Mouse (Mus musculus): Measurements from ENCODE around the gene Mrpl17. TPM values are rescaled to one million over a fixed set of nuclear protein-coding genes. Genes with fewer than 3 reads are reported as not detected.
"Not testable (repeated sequence)": the region's sequence is repeated elsewhere in the genome, so short reads cannot be mapped to it uniquely, and the experiment has no call there.

Gene Mrpl17
- total RNA-seq (2021) = 100 to 1,000 TPM in 1 of 2 experiments, 10 to 100 TPM in 1; 95.6 to 113 TPM

DNA sequence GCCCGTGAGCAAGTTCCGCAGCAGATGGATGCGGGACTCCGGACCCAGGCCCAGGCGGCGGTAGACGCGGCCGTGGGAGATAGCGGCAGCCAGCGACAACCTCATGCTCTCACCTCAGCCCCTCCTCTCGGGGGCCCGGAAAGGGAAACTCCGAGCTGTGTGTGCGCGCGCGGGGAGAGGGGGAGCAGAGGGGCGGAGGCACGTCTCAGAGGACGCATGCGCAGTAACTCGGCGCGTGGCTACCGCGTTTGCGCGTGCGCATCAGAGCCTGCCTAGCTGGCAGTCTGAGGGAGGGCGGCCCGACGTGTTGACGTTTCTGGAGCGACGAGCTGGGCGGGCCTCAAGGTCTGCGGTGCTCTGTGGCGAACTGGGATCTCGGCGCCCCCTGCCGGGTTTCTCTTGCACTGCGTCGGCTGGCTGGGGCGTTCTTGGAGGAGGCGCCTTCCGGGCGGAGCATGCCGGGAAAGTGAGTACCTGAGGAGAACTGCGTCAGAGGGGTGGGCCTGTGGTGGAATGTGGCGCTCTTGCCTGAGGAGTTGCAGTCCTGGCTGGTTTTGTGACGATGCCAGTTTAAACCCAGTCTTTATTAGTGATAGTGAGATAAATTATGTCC, at the start of gene Mrpl17:
Gene Mrpl17, minus strand, starts transcription at position 223 of the 613 bp plus-strand sequence.
- DNase-seq (ENCODE audit: extremely low spot score in 1 of 2, low spot score in 1 of 2) = peak; percentile 100

DNA sequence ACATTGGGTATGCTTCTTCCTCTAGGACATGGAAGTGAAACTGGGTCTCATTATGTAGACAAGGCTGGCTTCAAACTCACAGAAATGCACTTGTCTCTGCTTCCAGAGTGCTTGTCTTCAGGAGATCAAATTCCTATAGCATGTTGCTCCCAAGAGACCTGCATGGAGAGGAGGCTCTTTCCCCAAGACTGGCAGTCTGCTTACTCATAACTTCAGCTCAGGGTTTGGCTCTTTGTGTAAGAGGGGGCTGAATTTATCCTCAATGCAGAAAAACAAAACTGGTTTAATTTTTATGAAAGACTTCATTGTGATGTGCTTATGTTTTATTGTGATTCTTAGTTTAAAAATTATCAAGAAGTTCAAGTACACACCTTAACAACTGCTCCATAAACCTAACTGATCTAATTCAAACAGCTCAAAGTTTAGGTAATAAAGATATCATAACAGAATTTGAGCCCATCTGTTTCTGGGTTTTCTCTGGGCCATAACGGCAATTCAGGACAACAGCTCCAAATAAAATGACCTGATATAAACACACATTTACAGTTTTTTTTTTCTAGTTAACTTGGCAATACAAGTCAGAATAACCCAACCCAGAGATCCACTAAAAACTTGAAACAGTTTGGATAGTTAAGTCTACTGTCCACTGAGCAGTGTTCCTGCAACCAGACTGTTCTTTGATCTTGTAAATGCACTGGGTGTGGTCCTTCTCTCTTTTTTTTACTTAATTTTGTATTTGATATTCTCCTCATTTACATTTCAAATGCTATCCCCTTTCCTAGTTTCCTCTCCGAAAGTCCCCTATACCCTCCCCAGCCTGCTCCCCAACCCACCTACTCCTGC, 45.0 kb upstream of the Mrpl17 start:
- not testable (repeated sequence) for DNase-seq (ENCODE audit: extremely low spot score in 1 of 2, low spot score in 1 of 2)

DNA sequence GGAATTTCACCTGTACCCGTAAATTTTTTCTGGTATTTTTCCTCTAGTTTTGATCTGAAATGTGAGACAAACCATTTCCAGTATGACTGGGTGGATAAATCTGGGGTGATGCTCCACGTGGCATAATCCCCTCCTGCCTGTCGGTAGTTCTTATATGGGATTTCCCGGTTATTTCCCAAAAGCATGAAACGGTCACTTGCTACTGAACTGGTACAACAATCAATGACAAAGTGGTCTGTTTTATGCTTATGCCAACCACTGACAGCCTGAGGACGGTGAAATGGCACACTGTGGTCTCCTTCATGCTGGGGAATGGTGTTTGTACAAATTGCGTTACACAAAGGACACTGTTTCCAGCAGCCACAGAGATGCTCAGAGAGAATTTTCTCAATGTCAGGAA, 13.4 kb upstream of the Mrpl17 start:
- no peak for DNase-seq (ENCODE audit: extremely low spot score in 1 of 2, low spot score in 1 of 2)

DNA sequence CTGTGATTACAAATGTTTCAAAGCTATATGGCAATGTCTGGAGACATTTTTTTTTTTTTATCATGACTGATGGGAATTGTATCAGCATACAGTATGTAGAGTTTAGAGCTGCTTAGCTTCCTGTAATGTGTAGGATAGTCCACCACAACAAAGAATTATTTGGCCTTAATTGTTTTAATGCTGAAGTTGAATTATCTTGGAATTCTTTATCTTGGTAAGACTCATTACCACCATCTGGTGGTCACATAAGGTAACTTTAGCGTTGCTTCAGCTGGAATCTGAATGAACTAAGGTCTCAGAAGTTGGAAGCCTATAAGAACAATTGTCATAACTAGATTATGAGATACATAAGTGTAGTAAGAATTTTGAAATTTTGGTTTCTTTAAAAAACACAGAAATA, 7.6 kb upstream of the Mrpl17 start:
- no peak for DNase-seq (ENCODE audit: extremely low spot score in 1 of 2, low spot score in 1 of 2)

- no peak for DNase-seq (ENCODE audit: extremely low spot score in 1 of 2, low spot score in 1 of 2)
These were observed 5.8 kb upstream of the Mrpl17 start for GRCm38 (mm10) chr7:105816736-105817135.

GRCm38 (mm10) chr7:105813326-105813725, 2.4 kb upstream of the Mrpl17 start:
- DNase-seq (ENCODE audit: extremely low spot score in 1 of 2, low spot score in 1 of 2) = no peak

DNA sequence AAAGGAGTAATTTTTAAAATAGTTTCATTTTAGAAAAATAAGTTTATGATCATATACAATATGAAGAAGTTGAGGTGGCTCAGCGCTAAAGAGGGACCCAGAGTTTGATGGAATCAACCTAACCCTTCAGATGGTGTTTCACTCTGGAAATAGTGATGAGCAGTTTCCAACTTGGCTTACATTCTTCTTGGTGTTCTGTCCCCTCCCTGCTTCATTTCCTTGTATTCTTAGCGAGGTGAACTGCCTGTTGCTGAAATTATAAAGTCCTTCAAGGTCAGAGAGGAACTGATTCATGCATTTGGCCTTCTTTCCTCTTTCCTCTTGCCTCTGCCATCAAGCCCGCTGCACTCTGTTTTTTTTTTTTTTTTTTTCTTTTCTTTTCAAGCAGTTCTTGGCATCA, 1.7 kb upstream of the Mrpl17 start:
- DNase-seq (ENCODE audit: extremely low spot score in 1 of 2, low spot score in 1 of 2) = no peak

GRCm38 (mm10) chr7:105811516-105811915, 617 bp upstream of the Mrpl17 start:
- DNase-seq (ENCODE audit: extremely low spot score in 1 of 2, low spot score in 1 of 2) = no peak

DNA sequence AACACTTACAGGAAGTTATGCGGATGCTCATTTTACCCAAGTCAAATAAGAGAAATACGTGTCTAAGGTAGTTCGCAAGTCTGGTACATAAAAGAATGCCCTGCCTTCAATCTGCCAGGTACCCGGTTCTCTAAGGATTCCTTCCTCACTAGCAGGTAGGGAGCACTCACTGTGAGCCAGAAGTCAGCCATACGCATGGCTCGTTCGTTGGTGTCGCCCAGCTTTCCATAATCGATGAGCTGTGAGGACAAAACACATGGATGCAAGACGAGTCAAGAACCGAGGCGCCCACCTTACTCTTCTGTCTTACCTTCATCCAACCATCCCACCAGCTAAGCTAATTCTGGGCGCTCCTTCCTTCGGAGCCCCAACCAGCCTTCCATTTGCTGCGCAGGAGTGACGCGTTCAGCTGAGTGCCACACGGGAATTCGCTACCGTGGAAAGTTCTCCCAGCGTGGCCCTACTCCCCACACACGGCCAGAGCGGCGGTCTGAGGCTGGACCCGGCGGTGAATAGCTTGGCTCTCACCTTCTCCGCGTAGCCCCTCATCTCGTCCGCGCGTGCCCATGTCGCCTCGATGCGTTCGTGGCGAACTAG, 521 bp downstream of the Mrpl17 start:
- no peak for DNase-seq (ENCODE audit: extremely low spot score in 1 of 2, low spot score in 1 of 2)

DNA sequence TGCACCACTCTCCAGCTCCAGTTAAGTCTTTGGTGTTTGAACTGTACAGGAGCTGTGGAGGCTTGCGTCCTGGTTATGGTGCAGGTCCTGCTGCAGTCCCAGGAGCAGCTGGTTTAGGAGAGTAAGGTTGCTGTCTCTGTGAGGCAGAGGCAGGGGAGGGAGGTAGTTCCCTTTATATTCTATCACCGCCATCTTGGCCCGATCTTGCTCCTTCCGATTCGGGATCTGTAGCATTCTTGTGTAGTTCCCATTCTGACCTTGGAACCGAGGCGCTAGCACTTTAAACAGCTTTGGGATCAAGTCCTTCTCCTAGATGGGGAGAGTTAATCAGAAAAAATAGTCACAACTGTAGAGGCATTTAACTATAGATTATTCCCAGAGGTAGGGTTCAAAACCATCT, 1.1 kb downstream of the Mrpl17 start:
- no peak for DNase-seq (ENCODE audit: extremely low spot score in 1 of 2, low spot score in 1 of 2)

DNA sequence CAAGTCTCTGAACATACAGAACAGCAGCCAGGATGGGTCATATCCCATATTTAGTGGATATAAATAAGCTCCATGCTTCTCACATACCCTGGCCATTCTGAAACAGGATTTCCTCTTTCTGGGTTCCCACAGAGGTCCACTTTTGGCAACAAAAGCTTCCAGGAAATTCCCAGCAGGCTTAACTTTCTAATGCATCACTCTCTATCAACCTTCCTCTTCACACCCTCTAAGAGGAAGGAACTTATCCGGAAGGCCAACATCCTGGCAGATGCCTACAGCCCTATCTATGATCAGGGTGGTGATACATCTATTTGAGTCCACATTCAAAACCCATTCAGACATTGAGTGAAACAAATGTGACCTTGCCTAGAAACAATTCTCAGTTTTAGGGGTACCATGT, 2.5 kb downstream of the Mrpl17 start:
- no peak for DNase-seq (ENCODE audit: extremely low spot score in 1 of 2, low spot score in 1 of 2)

DNA sequence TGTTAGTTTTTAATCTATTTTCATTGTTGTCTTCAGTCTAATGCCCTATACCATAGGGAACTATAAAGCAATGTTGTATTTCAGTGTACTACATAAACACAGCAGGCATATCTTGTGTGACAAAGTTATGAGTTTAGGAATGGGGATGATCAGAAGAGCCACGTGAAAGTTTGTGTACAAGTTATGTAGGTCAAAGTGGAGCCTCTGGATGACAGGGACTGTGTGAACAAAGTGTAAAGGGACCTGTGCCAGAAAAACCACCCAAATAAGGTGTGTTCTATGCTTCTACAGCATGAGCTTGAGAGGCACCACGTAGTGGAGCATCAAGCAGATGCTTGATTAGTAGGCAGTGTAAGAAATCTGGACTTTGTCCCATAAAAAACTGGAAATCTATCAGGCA, 4.2 kb downstream of the Mrpl17 start:
- DNase-seq (ENCODE audit: extremely low spot score in 1 of 2, low spot score in 1 of 2) = no peak

DNA sequence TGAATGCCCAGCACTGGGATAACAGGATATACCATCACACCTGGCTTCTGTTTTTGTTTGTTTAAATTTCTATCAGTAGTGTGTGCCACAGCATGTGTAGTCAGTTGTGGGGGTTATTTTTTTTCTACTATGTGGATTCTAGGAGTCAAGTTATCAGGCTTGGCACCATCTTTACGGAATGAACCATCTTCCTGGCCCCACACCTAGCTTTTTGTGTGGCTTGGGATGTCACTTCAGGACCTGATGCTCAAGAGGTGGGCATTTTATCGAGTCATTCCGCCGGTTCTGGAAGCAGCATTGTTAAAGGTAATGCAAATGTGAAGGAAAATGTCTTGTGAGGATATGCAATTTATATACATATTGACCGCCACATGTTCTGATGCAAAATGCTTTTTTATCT, 4.8 kb downstream of the Mrpl17 start:
- DNase-seq (ENCODE audit: extremely low spot score in 1 of 2, low spot score in 1 of 2) = no peak

- no peak for DNase-seq (ENCODE audit: extremely low spot score in 1 of 2, low spot score in 1 of 2)
These were observed 7.5 kb downstream of the Mrpl17 start for GRCm38 (mm10) chr7:105803428-105803827.

- no peak for DNase-seq (ENCODE audit: extremely low spot score in 1 of 2, low spot score in 1 of 2)
These were observed 8.1 kb downstream of the Mrpl17 start for GRCm38 (mm10) chr7:105802771-105803170.

DNA sequence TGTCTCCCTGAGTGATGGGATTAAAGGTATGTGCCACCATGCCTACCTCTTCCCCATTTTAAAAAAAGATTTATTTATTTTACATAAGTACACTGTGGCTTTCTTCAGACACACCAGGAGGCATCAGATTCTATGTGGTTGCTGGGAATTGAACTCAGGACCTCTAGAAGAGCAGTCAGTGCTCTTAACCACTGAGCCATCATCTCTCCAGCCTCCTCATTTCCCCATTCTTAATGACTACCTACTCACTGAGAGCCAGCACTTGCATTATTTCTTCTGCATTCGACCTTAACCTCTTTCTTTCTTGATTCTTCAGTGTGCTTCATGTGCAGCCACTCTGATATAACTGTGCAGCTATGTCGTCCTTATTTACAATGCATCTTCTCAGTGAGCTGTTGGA, 8.6 kb downstream of the Mrpl17 start:
- DNase-seq (ENCODE audit: extremely low spot score in 1 of 2, low spot score in 1 of 2) = no peak

DNA sequence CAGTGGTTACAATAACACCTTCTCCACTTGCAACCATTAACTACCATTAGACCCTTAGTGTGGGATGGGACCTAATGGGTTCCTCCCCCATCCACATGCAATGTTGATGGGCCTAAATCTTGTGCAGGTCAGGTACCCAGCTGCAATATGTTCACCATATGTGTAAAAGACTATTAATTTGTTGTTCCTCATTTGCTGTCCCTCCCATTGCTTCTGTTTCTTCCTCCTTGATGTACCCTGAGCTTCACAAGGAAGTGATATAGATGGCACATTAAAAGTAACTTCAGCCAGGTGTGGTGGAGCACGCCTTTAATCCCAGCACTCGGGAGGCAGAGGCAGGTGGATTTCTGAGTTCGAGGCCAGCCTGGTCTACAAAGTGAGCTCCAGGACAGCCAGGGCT, 13.9 kb downstream of the Mrpl17 start:
- no peak for DNase-seq (ENCODE audit: extremely low spot score in 1 of 2, low spot score in 1 of 2)

DNA sequence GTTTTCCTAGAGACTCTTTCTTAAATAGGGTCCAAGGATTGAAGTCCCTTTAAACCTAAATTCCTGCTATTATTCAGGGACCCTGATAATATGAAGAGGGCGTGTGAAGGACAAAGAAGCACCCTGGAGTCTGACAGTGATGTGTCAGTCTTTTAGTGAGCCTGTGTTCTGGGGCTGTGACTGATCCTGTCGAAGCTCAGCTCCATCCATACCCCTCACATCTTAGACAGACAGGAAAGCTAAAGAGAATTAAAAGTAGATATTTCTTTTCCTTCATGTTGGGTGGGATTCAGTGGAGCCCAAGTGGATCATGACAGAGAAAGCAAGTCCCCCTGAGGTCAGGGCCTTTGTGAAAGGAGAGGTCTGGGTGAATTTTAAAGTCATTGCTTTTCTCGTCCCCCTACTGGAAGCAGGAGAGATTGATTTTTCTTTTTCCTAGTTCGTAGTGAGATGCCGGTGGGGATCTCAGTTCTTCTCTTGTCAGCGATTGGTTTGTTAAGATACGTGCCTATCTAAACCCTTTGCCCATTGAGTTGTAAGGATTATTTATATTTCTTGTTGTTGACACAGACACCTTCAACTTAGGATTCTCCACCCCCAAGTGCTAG, 15.0 kb downstream of the Mrpl17 start:
- DNase-seq (ENCODE audit: extremely low spot score in 1 of 2, low spot score in 1 of 2) = no peak

DNA sequence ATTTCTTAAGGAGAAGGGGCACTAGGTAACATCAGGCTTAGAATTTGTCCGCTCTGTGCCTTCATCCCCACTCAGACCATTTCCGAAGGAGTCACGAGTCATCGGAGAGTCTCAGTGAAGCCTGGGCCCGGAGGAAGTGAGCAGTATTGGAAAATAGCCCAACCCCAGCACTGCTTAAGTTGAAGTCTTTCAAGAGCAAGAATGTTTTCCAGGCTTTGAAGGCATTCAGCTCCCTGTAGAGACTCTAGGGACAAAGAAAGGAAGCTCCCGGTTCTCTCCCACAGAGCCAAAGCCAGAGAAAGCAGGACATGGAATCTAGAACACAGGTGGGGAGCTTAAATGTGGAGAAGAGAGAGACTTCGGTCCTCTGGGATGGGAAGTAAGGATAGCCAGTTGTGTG, 17.2 kb downstream of the Mrpl17 start:
- no peak for DNase-seq (ENCODE audit: extremely low spot score in 1 of 2, low spot score in 1 of 2)

DNA sequence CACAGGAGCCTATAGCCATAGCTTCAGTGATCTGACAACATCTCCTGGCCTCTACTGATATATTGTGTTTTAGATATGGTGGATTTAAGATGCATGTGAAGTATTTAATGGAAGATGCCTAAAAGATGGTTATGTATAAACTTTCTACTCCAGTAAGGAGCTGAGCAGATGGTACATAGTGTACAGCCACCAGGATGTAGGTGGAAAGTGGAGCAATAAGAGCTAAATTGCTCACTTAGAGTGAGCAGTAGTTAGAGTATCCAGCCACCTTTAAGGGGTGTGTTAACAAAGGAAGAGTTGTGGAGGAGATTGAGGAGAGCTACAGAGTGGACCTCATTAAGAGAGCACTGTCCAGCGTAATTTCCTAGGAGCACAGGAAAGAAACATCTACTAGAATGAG, 19.8 kb downstream of the Mrpl17 start:
- DNase-seq (ENCODE audit: extremely low spot score in 1 of 2, low spot score in 1 of 2) = no peak

All from layer of hippocampus, postnatal 25 days (tissue).